Mouse (Mus musculus): ENCODE results near the gene Pdzrn4. TPM values are rescaled to one million over a fixed set of nuclear protein-coding genes. Genes with fewer than 3 reads are reported as not detected.

Pdzrn4 gene
- polyA plus RNA-seq, 1 experiment: not detected

GRCm38 (mm10) chr15:92622323-92622722 lies 225.6 kb downstream of the Pdzrn4 start:
- H3K9me3 ChIP-seq (replicated peaks; ENCODE audit: control insufficient read depth, insufficient read depth, low read length, poor library complexity, severe bottlenecking): peaks cover 10% of the 10 kb centered on the region
- H3K9ac ChIP-seq (ENCODE audit: low read depth, poor library complexity, severe bottlenecking): no peak overlapping the region
- H3K36me3 ChIP-seq (ENCODE audit: control insufficient read depth, insufficient read depth, low read length, poor library complexity, severe bottlenecking): no peaks in the 10 kb centered on the region

GRCm38 (mm10) chr15:92629172-92629571 lies 232.5 kb downstream of the Pdzrn4 start:
- TF ChIP-seq EP300 (IDR thresholded peaks at IDR 0.05; ENCODE audit: insufficient read depth, low read depth, low read length) (no peak), POLR2A (IDR thresholded peaks at IDR 0.05; ENCODE audit: insufficient read depth, low read length) (no peak), CTCF (IDR thresholded peaks at IDR 0.05; ENCODE audit: low read depth, low read length) (no peak)
- Histone ChIP-seq H3K9ac (ENCODE audit: low read depth, poor library complexity, severe bottlenecking) (no peak overlapping the region), H3K27ac (ENCODE audit: insufficient read depth, low read length) (no peak overlapping the region), H3K4me1 (ENCODE audit: control insufficient read depth, insufficient read depth, low read length) (no peaks in the 10 kb centered on the region), H3K4me3 (ENCODE audit: low read depth, low read length) (no peak overlapping the region), H3K27me3 (ENCODE audit: control insufficient read depth, insufficient read depth, low read length, poor library complexity, severe bottlenecking) (no peaks in the 10 kb centered on the region), H3K9me3 (replicated peaks; ENCODE audit: control insufficient read depth, insufficient read depth, low read length, poor library complexity, severe bottlenecking) (no peaks in the 10 kb centered on the region), H3K36me3 (ENCODE audit: control insufficient read depth, insufficient read depth, low read length, poor library complexity, severe bottlenecking) (no peaks in the 10 kb centered on the region)

More at GRCm38 (mm10) chr15:92622323-92622722, 225.6 kb downstream of the Pdzrn4 start:
- Histone ChIP-seq H3K27ac (ENCODE audit: insufficient read depth, low read length) (no peak overlapping the region), H3K27me3 (ENCODE audit: control insufficient read depth, insufficient read depth, low read length, poor library complexity, severe bottlenecking) (no peaks in the 10 kb centered on the region), H3K4me3 (ENCODE audit: low read depth, low read length) (no peak overlapping the region), H3K4me1 (ENCODE audit: control insufficient read depth, insufficient read depth, low read length) (no peaks in the 10 kb centered on the region)
- no peak for TF ChIP-seq CTCF (IDR thresholded peaks at IDR 0.05; ENCODE audit: low read depth, low read length)
- TF ChIP-seq EP300 (IDR thresholded peaks at IDR 0.05; ENCODE audit: insufficient read depth, low read depth, low read length): no peak
- TF ChIP-seq POLR2A (IDR thresholded peaks at IDR 0.05; ENCODE audit: insufficient read depth, low read length): no peak

DNA sequence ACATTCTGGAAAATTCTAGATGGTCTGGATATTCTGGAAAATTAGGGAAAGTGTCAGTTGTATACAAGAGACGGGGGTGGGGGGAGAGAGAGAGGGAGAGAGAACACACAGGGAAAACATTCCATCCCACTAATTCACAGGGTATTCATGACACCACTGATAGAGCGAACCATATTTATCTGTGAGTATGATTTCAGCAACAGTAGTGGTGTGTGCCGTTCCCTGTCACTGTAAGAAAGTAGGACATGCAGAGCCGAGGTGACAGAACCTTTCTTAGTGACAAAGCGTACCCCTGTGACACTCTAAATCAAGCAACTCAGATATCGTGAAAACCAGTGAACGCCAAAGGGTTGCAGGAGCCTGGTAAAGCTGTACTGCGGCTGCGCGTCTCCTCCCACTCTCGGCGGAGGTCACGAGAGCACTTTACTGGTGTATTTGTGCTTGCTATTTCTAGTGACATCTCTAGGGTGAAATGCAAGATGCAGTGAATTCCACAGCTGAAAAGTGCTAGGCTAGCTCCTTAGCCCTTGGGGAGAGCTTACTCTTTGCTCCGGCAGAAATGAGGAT lies 237.4 kb downstream of the Pdzrn4 start:
- no peak for TF ChIP-seq POLR2A (IDR thresholded peaks at IDR 0.05; ENCODE audit: insufficient read depth, low read length)
- TF ChIP-seq CTCF (IDR thresholded peaks at IDR 0.05; ENCODE audit: low read depth, low read length): no peak
- no peak for TF ChIP-seq EP300 (IDR thresholded peaks at IDR 0.05; ENCODE audit: insufficient read depth, low read depth, low read length)
- H3K27ac ChIP-seq (ENCODE audit: insufficient read depth, low read length): no peak overlapping the region
- no peak overlapping the region for H3K4me3 ChIP-seq (ENCODE audit: low read depth, low read length)

GRCm38 (mm10) chr15:92640212-92641082 lies 243.8 kb downstream of the Pdzrn4 start:
- Histone ChIP-seq H3K36me3 (ENCODE audit: control insufficient read depth, insufficient read depth, low read length, poor library complexity, severe bottlenecking) (no peaks in the 10 kb centered on the region), H3K4me3 (ENCODE audit: low read depth, low read length) (no peak overlapping the region), H3K9me3 (replicated peaks; ENCODE audit: control insufficient read depth, insufficient read depth, low read length, poor library complexity, severe bottlenecking) (no peaks in the 10 kb centered on the region; the same call in 1 of the 2 replicates), H3K4me1 (ENCODE audit: control insufficient read depth, insufficient read depth, low read length) (no peaks in the 10 kb centered on the region), H3K27ac (ENCODE audit: insufficient read depth, low read length) (no peak overlapping the region), H3K9ac (ENCODE audit: low read depth, poor library complexity, severe bottlenecking) (no peak overlapping the region), H3K27me3 (ENCODE audit: control insufficient read depth, insufficient read depth, low read length, poor library complexity, severe bottlenecking) (no peaks in the 10 kb centered on the region)
- TF ChIP-seq POLR2A (IDR thresholded peaks at IDR 0.05; ENCODE audit: insufficient read depth, low read length) (no peak), CTCF (IDR thresholded peaks at IDR 0.05; ENCODE audit: low read depth, low read length) (no peak), EP300 (IDR thresholded peaks at IDR 0.05; ENCODE audit: insufficient read depth, low read depth, low read length) (no peak)

More for the DNA sequence above, 237.4 kb downstream of the Pdzrn4 start:
- Histone ChIP-seq H3K4me1 (ENCODE audit: control insufficient read depth, insufficient read depth, low read length) (no peaks in the 10 kb centered on the region), H3K9me3 (replicated peaks; ENCODE audit: control insufficient read depth, insufficient read depth, low read length, poor library complexity, severe bottlenecking) (no peaks in the 10 kb centered on the region), H3K36me3 (ENCODE audit: control insufficient read depth, insufficient read depth, low read length, poor library complexity, severe bottlenecking) (no peaks in the 10 kb centered on the region), H3K27me3 (ENCODE audit: control insufficient read depth, insufficient read depth, low read length, poor library complexity, severe bottlenecking) (no peaks in the 10 kb centered on the region), H3K9ac (ENCODE audit: low read depth, poor library complexity, severe bottlenecking) (no peak overlapping the region)

- TF ChIP-seq POLR2A (IDR thresholded peaks at IDR 0.05; ENCODE audit: insufficient read depth, low read length) (no peak), CTCF (IDR thresholded peaks at IDR 0.05; ENCODE audit: low read depth, low read length) (no peak), EP300 (IDR thresholded peaks at IDR 0.05; ENCODE audit: insufficient read depth, low read depth, low read length) (no peak)
Observed at GRCm38 (mm10) chr15:92671279-92672051, 274.8 kb downstream of the Pdzrn4 start.

More at GRCm38 (mm10) chr15:92671279-92672051, 274.8 kb downstream of the Pdzrn4 start:
- Histone ChIP-seq H3K9me3 (replicated peaks; ENCODE audit: control insufficient read depth, insufficient read depth, low read length, poor library complexity, severe bottlenecking) (no peaks in the 10 kb centered on the region; the same call in 1 of the 2 replicates), H3K4me1 (ENCODE audit: control insufficient read depth, insufficient read depth, low read length) (no peaks in the 10 kb centered on the region), H3K27ac (ENCODE audit: insufficient read depth, low read length) (no peak overlapping the region), H3K36me3 (ENCODE audit: control insufficient read depth, insufficient read depth, low read length, poor library complexity, severe bottlenecking) (no peaks in the 10 kb centered on the region), H3K9ac (ENCODE audit: low read depth, poor library complexity, severe bottlenecking) (no peak overlapping the region), H3K4me3 (ENCODE audit: low read depth, low read length) (no peak overlapping the region), H3K27me3 (ENCODE audit: control insufficient read depth, insufficient read depth, low read length, poor library complexity, severe bottlenecking) (no peaks in the 10 kb centered on the region)
